Mouse (Mus musculus) lung, adult 10 weeks (tissue): ENCODE data around the gene Ebi3. TPM values are rescaled to one million over a fixed set of nuclear protein-coding genes. Genes with fewer than 3 reads are reported as not detected.

Experiments used
- polyA plus RNA-seq: library from polyadenylated mRNA; stranded (reverse); fragments of 350-450 nt; fragmentation: Illumina TruSeq; extraction: RNeasy Lipid Tissue Mini Kit (QIAGEN cat#74804); gene quantifications from one replicate; pipeline ENCODE4 v1.2.3, GENCODE M21; 2014; ENCODE audit warnings: low read depth, low replicate concordance; ENCODE audit not compliant: insufficient read depth

Gene Ebi3
- 3.7 TPM for polyA plus RNA-seq

GRCm38 (mm10) chr17:55952447-55953027 lies at the start of gene Ebi3:
TSS of gene Ebi3 (plus strand) at chr17:55952640.

GRCm38 (mm10) chr17:55949400-55949799 lies 3.0 kb upstream of the Ebi3 start, which contains the start of gene Zfp119b:
TSS of gene Zfp119b (minus strand) at chr17:55949500.

GRCm38 (mm10) chr17:55958918-55959728 lies 6.7 kb downstream of the Ebi3 start, which contains the start of gene Yju2:
TSS of gene Yju2 (plus strand) at chr17:55959099.

GRCm38 (mm10) chr17:55969966-55970891 lies 17.8 kb downstream of the Ebi3 start, which contains the start of gene Shd:
TSS of gene Shd (plus strand) at chr17:55970467.

GRCm38 (mm10) chr17:55986030-55986961 lies 33.9 kb downstream of the Ebi3 start, which contains the start of gene Fsd1:
TSS of gene Fsd1 (plus strand) at chr17:55986509.

GRCm38 (mm10) chr17:56005415-56006061 lies 53.1 kb downstream of the Ebi3 start, which contains the start of the genes Stap2 and Mpnd:
TSS of gene Stap2 (minus strand) at chr17:56005584.
TSS of gene Mpnd (plus strand) at chr17:56005711.

Other genes starting within 250 kb of the Ebi3 start
- gene Pot1b, start 240.0 kb upstream of the Ebi3 start, polyA plus RNA-seq, result 5.7 TPM
- 2.5 TPM for gene Adgre4, start 202.7 kb upstream of the Ebi3 start, polyA plus RNA-seq
- 4.2 TPM for gene Zfp119a, start 73.7 kb upstream of the Ebi3 start, polyA plus RNA-seq
- gene Zfp959, start 60.5 kb upstream of the Ebi3 start, polyA plus RNA-seq, result 10.6 TPM
- gene Zfp119b, start 3.1 kb upstream of the Ebi3 start, polyA plus RNA-seq, result 6.3 TPM
- gene Yju2, start 6.5 kb downstream of the Ebi3 start, polyA plus RNA-seq, result 11.8 TPM
- gene Shd, start 17.8 kb downstream of the Ebi3 start, polyA plus RNA-seq, result 0.27 TPM
- gene Fsd1, start 33.9 kb downstream of the Ebi3 start, polyA plus RNA-seq, result not detected
- gene Stap2, start 52.9 kb downstream of the Ebi3 start, polyA plus RNA-seq, result 24.8 TPM
- 46.4 TPM for gene Mpnd, start 53.1 kb downstream of the Ebi3 start, polyA plus RNA-seq
- gene Sh3gl1, start 84.0 kb downstream of the Ebi3 start, polyA plus RNA-seq, result 29.8 TPM
- gene Chaf1a, start 87.8 kb downstream of the Ebi3 start, polyA plus RNA-seq, result 1.4 TPM
- gene Ubxn6, start 122.4 kb downstream of the Ebi3 start, polyA plus RNA-seq, result 44.7 TPM
- gene Hdgfl2, start 127.0 kb downstream of the Ebi3 start, polyA plus RNA-seq, result 35.9 TPM
- 8.1 TPM for gene Plin4, start 157.2 kb downstream of the Ebi3 start, polyA plus RNA-seq
- 2.9 TPM for gene Plin5, start 165.0 kb downstream of the Ebi3 start, polyA plus RNA-seq
- gene Lrg1, start 169.4 kb downstream of the Ebi3 start, polyA plus RNA-seq, result 77.3 TPM
- 3.0 TPM for gene Sema6b, start 187.7 kb downstream of the Ebi3 start, polyA plus RNA-seq
- 1.7 TPM for gene Tnfaip8l1, start 209.8 kb downstream of the Ebi3 start, polyA plus RNA-seq
- 53.7 TPM for gene Mydgf, start 231.3 kb downstream of the Ebi3 start, polyA plus RNA-seq